Mouse (Mus musculus): ENCODE measurements around the gene Ptges2.

The Ptges2 gene

GRCm38 (mm10) chr2:32415801-32416200 is 20.1 kb downstream of the Ptges2 start:
- no peak for DNase-seq (ENCODE audit: low spot score)

- DNase-seq (ENCODE audit: low spot score) = no peak
These were observed 20.9 kb downstream of the Ptges2 start for GRCm38 (mm10) chr2:32416556-32416955.

DNA sequence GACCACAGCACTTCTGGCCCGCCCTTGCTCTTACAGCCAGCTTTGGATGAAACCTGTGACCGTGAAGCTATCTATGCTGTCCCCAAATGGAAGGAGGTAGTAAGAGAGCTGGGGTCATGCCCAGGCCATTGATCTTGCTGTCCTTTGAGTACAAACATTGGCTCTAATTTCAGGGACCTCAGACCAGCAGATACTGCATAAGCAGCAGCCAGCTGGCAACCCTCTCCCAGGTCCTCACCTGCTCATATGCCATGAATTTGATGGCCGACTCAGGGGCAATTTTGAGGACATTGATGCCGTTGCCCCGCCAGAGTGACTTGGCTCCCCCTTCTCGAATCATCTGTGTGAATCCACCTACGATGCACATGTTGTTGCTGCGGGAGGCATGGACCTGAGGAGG is 21.8 kb downstream of the Ptges2 start:
- DNase-seq (ENCODE audit: low spot score) = no peak

GRCm38 (mm10) chr2:32418430-32419151 is 22.9 kb downstream of the Ptges2 start:
- no peak for DNase-seq (ENCODE audit: low spot score)

DNA sequence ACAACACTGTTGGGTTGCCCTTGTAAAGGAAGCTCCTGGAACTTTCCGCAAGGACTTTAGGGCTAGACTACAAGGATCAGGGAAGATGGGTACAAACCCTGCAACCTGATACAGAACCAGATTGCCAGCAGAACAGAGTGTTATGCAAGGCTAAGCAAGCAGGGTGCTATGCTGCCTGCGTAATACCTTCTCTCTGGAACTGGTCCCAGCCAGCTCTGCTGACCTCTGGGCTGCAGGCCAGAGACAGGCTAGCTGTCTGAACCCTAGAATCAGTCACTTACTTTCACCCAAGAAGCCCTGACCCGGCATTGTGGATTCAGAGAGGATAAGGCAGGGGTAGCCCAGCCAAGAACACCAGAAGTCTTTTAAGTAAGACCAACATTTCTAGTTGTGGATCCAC is 23.7 kb downstream of the Ptges2 start:
- DNase-seq (ENCODE audit: low spot score) = peak; percentile 87

DNA sequence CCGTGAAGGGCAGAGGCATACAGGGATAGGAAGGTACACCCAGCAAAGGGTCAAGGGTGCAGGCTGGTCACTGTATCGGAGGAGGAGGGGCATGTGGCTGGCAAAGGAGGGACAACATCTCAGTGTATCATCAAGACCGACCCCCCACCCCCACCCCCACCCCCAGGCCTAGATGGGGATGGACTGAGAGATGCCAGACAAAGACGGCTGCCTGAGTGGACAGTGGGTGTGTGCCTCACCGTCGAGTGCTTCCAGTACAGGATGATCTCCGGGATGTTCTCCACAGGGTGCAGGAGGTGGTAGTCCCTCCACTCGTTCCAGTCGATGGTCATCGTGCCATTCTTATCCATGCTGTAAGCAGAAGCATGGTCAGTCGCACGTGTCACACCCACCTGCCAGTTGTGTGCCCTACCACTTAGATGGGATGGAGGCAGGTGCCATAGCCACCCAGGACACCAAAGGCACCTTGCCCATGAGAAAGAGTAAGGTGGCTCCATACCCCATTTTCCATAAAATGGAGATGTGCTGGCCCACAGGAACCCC is 24.4 kb downstream of the Ptges2 start:
- DNase-seq (ENCODE audit: low spot score) = no peak

- DNase-seq (ENCODE audit: low spot score) = no peak
These were observed 25.0 kb downstream of the Ptges2 start for GRCm38 (mm10) chr2:32420647-32421046.

DNA sequence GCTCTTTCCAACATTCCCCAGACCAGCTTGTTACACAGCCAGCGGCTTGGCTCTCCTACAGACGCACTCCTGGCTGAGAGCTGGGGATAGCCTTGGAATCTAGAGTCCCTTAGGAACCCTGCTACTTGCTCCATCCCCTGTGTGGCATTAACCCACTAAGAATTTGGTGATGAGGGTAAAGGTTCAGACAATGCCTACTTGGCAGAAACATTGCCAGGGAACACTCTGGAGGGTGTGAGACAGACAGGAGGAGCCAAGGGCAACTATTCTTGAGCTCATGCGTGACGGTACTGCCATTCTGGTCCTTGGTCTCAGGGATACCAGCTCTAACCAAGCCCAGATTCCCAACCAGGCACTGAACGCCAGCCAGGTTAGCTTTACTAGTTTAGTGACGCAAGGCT is 26.2 kb downstream of the Ptges2 start:
- no peak for DNase-seq (ENCODE audit: low spot score)

- DNase-seq (ENCODE audit: low spot score) = peak; percentile 92
These were observed 28.0 kb downstream of the Ptges2 start for GRCm38 (mm10) chr2:32423481-32424331.

DNA sequence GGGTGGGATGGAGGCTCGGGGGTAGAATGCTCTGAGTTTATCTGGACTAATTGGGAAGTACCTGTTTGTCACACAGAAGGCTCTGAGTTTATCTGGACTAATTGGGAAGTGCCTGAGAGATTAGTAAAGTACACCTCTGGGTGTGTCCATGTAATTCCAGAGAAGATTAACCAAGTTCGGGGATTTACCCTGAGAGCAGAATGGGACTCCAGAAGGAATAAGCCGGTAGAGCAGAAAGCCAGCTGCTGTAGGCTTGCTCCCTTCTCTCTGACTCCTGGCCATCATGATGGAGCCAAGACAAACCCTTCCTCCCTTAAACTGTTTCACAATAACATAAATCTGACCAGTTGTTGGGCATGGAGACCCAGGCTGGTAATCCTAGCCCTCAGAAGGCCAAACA is 29.1 kb downstream of the Ptges2 start:
- no peak for DNase-seq (ENCODE audit: low spot score)

- no peak for DNase-seq (ENCODE audit: low spot score)
These were observed 29.9 kb downstream of the Ptges2 start for GRCm38 (mm10) chr2:32425568-32425967.

- no peak for DNase-seq (ENCODE audit: low spot score)
These were observed 30.4 kb downstream of the Ptges2 start for GRCm38 (mm10) chr2:32426141-32426540.

GRCm38 (mm10) chr2:32427720-32428119 is 32.0 kb downstream of the Ptges2 start:
- no peak for DNase-seq (ENCODE audit: low spot score)

DNA sequence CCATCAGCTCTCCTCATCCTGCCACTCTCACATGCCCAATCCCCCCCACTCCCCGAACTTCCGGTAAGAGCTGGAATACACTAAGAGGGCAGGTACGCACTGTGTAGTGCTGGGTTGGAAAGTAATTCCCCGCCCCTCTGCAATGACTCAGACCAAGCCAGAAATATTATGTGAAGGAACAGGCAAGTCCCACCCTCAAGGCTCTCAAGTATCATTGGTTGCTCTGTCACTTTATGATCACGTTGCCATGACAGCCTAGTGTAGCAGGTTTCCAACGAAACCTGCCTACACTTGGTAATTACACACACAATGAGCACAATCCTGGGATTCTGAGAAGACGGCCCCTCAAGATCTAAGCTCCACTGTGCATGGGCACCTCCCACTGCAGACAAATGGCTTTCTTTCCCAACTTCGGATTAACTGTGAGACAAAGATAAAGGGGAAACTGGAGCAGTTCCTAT is 32.6 kb downstream of the Ptges2 start:
- peak; percentile 80 for DNase-seq (ENCODE audit: low spot score)

GRCm38 (mm10) chr2:32429215-32429891 is 33.7 kb downstream of the Ptges2 start:
- DNase-seq (ENCODE audit: low spot score) = no peak

DNA sequence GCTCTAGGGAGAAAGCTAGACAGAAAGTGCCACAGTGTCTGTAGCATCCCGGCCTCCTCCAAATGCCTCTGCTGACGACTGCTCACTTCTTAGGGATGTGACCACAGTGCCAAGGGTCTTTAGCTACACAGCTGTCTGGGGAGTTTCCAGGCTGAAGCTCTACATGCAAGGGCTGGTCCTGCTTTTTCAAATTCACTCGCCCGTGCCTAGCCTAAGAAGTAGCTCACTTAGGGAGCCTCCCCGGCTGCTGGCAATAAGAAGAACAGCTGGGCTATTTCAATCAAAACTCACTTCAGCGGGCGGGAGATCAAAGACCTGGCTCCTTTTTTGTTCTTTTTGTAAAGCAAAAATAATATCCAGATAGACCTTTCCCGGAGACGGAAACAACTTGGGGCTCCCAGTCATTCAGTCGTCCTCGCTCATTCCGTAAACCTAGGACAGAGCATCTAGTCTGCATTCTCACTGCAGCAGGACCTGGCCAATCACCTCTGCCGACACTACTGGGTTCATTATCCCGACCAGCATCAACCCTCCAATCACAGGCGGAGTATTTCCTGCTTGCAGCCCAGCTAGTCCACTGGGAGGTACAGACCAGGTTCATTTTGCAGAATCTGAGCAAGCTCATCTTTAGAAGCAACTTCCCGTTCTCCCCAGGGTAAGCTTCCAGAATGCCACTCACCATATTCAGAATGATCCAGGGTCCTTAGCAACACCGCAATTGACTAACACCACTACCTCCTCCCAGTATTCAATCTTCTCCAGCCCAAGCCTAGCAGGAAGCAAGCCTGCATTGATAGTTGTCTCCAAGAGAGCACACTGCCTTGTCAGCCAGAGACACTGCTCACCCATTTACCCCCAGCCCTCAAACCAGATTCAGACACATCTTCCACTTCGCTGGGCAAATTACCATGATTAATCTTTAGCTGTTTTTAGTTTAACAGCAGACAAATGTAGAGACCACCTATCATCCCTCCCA is 35.3 kb downstream of the Ptges2 start:
- peak; percentile 61 for DNase-seq (ENCODE audit: low spot score)

DNA sequence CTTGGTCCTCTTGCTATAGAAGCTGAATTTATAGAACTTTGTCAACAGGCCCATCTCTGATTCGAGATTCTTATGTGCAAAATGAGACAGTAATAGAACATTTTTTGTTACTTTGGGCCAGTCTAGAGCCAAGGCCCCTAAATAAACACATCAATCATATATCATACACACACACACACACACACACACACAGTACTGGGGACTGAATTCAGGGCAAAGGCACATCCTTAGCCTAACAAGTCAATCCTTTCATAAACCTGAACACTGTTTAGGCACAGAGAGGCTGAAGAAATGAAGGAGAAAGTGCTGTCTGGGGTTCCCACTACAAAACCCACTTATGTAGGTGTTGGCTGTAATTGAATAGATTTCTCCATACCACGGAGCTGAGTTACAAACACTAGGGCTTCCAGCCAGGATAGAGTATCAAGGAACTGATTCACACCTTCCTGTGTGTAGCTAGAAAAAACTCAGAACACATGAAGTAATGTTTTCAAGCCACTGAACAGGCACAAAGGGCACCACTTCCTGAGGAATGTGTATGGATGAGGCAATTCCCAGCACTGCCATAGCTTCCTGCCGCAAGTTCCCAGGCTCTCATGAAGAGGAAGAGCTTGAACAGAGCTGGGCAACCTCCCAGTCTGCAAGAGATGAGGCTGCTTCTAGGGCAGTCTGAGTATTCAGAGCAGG is 41.1 kb downstream of the Ptges2 start:
- peak; percentile 81 for DNase-seq (ENCODE audit: low spot score)

DNA sequence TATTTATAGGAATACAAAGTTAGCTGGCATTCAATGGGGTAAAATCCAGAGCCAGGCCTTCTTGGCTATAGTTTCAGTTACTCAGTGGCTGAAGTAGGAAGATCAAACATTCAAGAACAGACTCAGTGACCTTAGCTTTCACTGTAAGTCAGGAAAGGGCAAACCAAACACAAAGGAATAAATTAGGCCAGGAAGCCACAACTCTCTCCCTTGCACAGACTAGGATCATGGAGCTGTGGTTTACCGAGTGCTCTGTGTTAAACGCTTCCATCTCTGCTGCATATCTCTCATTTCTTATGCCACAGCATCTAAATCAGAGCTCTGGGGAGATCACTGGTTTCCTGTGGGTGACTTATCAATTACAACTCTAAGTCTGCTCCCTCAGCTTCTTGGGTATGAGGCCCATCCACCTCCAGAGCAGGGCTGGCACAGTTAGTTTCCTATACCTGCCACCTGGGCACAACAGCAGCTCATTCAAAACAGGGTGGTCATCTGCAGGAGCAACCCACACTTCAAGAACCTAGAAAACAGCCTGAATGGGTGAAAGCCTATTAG is 42.0 kb downstream of the Ptges2 start:
- DNase-seq (ENCODE audit: low spot score) = no peak

GRCm38 (mm10) chr2:32438733-32439132 is 43.0 kb downstream of the Ptges2 start:
- no peak for DNase-seq (ENCODE audit: low spot score)

DNA sequence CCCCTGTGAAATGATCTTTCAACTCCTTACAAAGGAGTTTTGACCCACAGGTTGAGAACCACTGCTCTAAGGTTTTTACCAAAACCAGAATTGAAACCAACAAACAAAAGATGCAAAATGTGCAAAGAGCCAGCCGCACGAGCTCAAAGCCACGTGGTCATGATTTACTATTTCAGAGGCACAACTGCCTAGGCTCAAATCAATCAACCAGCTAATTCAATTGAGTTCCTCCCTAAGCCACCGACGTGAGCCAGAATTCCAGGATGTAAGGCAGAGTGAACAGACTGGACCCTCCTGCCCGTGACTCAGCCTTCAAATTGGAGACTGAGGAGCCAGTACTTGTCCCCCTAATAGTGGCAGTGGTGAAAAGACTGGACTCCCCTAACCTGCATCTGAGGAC is 43.5 kb downstream of the Ptges2 start:
- DNase-seq (ENCODE audit: low spot score) = no peak
